Mouse (Mus musculus): ENCODE results near the gene Ralgps1.
"Not testable (repeated sequence)": the region's sequence is repeated elsewhere in the genome, so short reads cannot be mapped to it uniquely, and the experiment has no call there.

Gene Ralgps1

GRCm38 (mm10) chr2:33134766-33135490 is 236.4 kb downstream of the Ralgps1 start:
- no peak for DNase-seq (ENCODE audit: extremely low spot score)

GRCm38 (mm10) chr2:33132306-33132705 is 239.0 kb downstream of the Ralgps1 start:
- no peak for DNase-seq (ENCODE audit: extremely low spot score)

GRCm38 (mm10) chr2:33131500-33132092 is 239.7 kb downstream of the Ralgps1 start, which contains the start of gene Garnl3:
Gene Garnl3, minus strand, starts transcription at chr2:33131654.
- DNase-seq (ENCODE audit: extremely low spot score) = no peak

- DNase-seq (ENCODE audit: extremely low spot score) = peak; percentile 99
Observed at GRCm38 (mm10) chr2:33130526-33131483, 240.5 kb downstream of the Ralgps1 start.

GRCm38 (mm10) chr2:33130141-33130525 is 241.2 kb downstream of the Ralgps1 start:
- DNase-seq (ENCODE audit: extremely low spot score) = no peak

- no peak for DNase-seq (ENCODE audit: extremely low spot score)
Observed at GRCm38 (mm10) chr2:33129696-33130095, 241.6 kb downstream of the Ralgps1 start.

GRCm38 (mm10) chr2:33129005-33129404 is 242.3 kb downstream of the Ralgps1 start:
- DNase-seq (ENCODE audit: extremely low spot score) = no peak

GRCm38 (mm10) chr2:33127271-33127670 is 244.0 kb downstream of the Ralgps1 start:
- DNase-seq (ENCODE audit: extremely low spot score) = no peak

GRCm38 (mm10) chr2:33122856-33123255 is 248.4 kb downstream of the Ralgps1 start:
- DNase-seq (ENCODE audit: extremely low spot score) = no peak

- DNase-seq (ENCODE audit: extremely low spot score) = no peak
Observed at GRCm38 (mm10) chr2:33100536-33100935, 270.8 kb downstream of the Ralgps1 start.

- DNase-seq (ENCODE audit: extremely low spot score) = not testable (repeated sequence)
Observed at GRCm38 (mm10) chr2:33097326-33097725, 274.0 kb downstream of the Ralgps1 start.

GRCm38 (mm10) chr2:33095221-33095671 is 276.0 kb downstream of the Ralgps1 start:
- no peak for DNase-seq (ENCODE audit: extremely low spot score)

GRCm38 (mm10) chr2:33090620-33091520 is 280.4 kb downstream of the Ralgps1 start:
- no peak for DNase-seq (ENCODE audit: extremely low spot score)

- DNase-seq (ENCODE audit: extremely low spot score) = not testable (repeated sequence)
Observed at GRCm38 (mm10) chr2:33090033-33090400, 281.3 kb downstream of the Ralgps1 start.

GRCm38 (mm10) chr2:33089356-33090032 is 281.8 kb downstream of the Ralgps1 start:
- no peak for DNase-seq (ENCODE audit: extremely low spot score)

- DNase-seq (ENCODE audit: extremely low spot score) = no peak
Observed at GRCm38 (mm10) chr2:33086671-33087363, 284.5 kb downstream of the Ralgps1 start.

GRCm38 (mm10) chr2:33086016-33086596 is 285.2 kb downstream of the Ralgps1 start:
- no peak for DNase-seq (ENCODE audit: extremely low spot score)

- DNase-seq (ENCODE audit: extremely low spot score) = no peak
Observed at GRCm38 (mm10) chr2:33084221-33084620, 287.1 kb downstream of the Ralgps1 start.

All from embryo, embryonic 9.5 days (tissue).